Mouse (Mus musculus): ENCODE data around the gene Lsm14a.
A peak's percentile ranks its signal among the peaks of the same experiment; 100 is the strongest.

Lsm14a gene

GRCm38 (mm10) chr7:34312786-34313442 lies 80.2 kb downstream of the Lsm14a start:
- DNase-seq (ENCODE audit: low read depth, low spot score), result peak; percentile 52

DNA sequence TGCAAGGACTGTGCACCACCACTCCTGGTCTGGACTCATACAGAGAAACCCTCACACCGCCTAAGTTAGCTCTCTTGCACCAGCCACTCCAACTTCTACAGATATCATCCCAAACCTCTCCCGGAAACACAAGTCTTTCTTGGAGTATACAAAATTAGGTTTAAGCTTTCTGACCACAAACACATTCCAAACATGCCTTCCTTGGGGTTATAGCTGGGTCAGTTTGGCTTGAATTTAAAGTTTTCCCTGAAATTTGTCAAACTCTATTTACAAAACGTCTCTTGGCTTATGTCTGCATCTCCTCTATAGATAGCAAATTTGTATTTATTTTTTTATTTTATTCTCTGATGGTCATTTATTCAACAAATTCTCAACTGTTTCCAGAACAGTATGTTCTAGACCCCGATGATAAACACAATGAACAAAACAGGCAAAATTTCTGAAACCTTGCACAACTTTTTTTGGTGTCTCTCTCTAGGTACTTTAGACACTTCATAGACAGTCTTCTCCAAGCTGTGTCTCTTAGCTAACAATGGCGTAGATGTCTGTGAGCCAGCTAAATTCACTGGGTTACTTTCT lies 83.8 kb downstream of the Lsm14a start:
- no peak for DNase-seq (ENCODE audit: low read depth, low spot score)

DNA sequence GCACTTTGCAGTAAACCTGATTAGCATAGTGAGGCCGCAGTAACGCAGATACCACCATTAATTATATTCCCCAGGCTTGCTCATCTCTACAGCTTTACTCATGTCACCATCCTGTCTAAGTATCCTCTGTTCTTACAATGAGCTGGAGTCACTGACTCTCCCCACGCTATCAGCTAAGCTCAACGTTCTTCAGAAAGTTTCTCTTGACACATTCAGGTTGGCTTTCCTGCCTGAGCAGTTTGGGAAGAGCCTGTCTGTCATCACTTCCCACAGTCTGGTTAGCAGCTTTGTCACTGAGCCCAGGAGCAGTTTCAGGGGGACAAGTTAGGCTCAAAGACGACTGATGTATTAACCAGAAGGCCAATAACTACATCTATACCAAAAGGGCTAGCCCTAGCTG lies 84.5 kb downstream of the Lsm14a start:
- no peak for DNase-seq (ENCODE audit: low read depth, low spot score)

DNA sequence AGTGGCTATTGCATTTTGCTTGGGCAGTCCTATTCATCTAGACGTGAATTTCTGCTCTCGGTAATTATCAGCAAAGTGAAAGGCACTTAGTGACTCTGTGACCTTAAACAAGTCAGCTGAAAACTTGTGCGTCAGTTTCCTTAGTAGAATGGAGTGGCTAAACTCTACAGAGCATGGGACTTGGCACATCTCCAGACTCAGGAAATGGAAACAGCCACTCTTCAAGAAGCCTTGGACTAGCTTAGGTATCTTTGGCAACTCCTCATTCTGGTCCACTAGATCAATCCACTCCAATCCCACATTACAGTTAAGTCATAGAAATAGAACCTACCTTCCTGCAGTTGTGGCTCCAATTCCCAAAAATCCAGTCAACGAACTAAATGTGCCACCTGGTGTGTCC lies 87.7 kb downstream of the Lsm14a start:
- no peak for DNase-seq (ENCODE audit: low read depth, low spot score)

DNA sequence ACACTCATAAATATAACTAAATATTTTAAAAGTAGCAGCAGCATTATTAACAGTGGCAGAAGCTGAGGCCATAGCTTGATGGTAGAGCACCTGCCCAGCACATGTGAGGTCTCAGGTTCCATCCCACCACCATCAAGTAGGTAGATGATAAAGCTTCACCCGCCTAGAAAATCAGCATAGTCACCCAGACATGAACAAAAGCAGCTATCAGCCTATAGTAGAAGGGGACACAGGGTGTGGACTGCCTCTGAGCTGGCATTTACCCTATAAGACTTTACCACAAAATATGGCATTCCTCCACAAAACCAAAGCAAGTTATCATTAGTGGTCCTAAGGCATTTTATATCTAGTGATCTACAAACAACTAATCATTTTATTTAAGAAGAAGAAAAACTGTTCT lies 90.5 kb downstream of the Lsm14a start:
- no peak for DNase-seq (ENCODE audit: low read depth, low spot score)

DNA sequence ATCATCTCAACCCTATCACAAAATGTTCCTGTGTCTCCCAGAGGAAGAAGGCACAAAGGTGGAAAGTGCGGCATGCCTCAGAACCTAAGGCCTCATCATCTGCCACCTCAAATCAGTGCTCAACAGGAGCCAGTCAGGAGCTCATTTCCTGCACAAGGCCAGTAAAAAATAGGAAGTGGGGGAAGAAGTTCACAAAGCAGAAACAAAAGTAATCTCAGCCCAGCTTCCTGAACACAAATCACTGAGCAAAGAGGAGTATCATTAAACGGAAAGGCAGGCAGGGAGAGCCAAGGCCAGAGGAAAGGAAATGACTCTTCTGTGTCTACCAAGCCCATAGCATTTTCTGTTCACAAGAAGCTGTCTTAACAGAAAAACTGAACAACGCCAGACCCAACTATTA lies 91.2 kb downstream of the Lsm14a start:
- DNase-seq (ENCODE audit: low read depth, low spot score), result no peak

GRCm38 (mm10) chr7:34298818-34299217 lies 94.3 kb downstream of the Lsm14a start:
- no peak for DNase-seq (ENCODE audit: low read depth, low spot score)

- DNase-seq (ENCODE audit: low read depth, low spot score), result no peak
These were observed 97.0 kb downstream of the Lsm14a start for GRCm38 (mm10) chr7:34296124-34296523.
